Mouse (Mus musculus): Measurements from ENCODE around the gene Elmo1.

Gene Elmo1

DNA sequence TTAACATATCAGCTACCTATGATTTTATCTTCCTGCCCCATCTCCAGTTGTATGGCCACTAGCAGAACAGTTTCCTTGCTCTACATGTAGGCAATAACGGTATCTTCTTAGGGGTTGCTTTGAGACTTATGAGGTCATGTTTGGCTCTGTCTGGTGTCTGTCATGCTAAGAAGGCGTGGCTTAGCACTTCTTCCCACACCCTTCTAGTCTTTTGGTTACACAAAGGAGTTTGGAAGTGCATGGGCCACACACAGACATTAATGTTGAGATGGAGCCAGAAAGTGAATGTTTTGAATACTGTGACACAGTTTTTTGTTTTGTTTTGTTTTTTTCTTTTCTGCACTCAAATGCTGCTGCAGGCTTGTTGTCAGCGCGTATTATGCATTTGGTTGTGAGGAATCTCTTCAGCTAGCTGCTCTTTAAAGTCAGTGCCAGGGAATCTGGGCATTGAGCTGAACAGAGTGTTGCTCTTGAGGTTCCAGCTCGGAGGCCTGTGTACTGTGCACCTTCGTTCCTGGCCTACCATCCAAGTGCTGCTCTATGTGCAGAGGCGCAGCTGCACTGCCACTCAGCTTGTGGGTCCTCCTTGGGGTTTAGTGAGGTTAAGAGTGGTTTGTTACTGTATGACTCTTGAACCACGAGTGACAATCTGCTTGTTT, 31.1 kb downstream of the Elmo1 start:
- no peak for DNase-seq (ENCODE audit: low spot score in 2 of 2)

DNA sequence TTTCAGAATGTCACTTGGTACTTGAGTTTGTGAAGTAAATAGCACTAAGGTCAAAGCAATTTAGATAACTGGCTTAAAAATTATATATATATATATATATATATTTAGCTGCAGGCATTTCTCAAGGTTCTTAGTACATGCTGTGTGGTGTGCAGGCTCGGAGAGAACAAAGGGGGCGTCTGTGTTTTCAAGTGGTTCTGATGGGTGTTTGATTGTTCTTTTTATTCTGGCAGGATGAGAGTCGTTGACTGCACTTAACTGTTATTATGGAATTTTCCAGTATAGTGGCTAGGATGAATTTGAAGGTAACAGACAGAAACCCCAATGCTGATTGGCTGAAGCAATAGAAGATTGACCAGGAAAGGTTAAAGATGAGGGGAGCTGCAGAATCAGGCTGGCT, 33.6 kb downstream of the Elmo1 start:
- no peak for DNase-seq (ENCODE audit: low spot score in 2 of 2)

DNA sequence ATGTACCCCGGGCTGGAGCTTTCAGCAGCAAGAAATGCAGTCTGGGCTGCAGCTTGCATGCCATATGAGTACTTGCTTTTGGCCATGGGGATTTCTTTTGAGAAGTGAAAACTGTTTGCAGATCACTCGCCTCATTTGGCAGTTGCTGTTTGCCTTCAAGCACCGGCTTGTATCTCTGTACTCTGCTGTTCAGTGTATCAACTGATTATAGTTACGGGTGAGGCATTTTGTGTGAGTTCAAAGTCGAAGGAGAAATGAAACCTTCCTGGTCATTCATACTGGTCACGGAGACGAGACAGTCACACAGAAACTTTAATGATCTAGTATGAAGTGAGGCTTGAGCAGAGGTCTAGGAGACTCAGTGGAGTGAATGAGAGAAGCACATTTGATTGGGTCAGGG, 34.6 kb downstream of the Elmo1 start:
- no peak for DNase-seq (ENCODE audit: low spot score in 2 of 2)

DNA sequence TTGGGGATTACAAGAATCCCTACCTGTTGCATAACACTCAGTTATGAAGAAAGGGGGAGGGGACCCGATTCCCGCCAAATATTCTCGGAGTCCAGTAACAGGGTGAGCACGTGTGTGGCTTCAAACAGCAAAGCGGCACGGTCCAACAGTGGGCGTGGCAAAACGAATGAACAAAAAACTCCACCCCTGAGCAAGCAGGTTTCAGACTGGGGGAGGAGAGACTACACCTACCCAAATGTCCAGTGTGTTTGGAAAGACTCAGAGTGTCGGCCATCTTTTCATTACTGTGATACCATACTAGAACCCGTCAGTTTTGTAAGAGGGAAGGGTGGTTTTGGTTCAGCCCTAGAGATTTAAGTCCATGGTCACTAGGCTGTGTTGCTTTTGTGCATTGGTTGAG, 35.4 kb downstream of the Elmo1 start:
- no peak for DNase-seq (ENCODE audit: low spot score in 2 of 2)

DNA sequence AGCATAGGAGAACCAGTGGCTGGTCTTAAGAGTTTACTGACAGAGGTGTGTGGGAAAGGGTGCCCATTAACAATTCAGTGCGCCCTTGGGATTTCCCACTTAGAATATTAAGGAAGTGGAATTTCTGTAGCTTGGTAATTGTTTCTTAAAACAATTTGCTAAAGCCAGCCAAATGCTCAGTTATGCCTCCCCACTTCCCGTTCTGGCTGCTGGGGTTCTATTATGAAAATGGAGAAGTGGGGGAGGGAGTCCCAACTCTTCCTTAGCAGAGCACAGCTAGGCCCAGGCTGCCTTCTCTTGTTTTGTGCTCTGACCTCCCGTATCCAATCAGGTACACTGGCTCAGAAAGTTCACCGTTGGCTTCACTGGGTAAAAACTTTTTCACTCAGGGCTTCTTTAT, 37.2 kb downstream of the Elmo1 start:
- DNase-seq (ENCODE audit: low spot score in 2 of 2), result no peak

DNA sequence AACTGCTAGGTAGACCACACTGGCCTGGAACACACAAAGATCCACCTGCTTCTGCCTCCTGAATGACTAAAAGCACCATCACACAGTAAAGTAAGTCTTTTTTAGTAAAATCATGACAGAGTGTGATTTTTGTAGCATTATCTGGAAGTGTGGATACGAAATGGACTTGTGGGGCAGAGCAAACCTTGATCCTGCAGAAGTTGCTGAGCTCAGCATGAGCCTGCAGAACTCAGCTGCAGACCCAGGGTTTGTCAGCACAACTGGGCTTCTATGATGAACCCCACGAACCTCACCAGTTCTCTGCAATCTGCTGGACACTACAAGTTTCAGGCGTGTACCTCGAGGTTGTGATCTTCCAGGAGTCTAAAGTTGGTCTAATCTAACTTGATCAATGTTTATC, 37.7 kb downstream of the Elmo1 start:
- DNase-seq (ENCODE audit: low spot score in 2 of 2), result no peak

DNA sequence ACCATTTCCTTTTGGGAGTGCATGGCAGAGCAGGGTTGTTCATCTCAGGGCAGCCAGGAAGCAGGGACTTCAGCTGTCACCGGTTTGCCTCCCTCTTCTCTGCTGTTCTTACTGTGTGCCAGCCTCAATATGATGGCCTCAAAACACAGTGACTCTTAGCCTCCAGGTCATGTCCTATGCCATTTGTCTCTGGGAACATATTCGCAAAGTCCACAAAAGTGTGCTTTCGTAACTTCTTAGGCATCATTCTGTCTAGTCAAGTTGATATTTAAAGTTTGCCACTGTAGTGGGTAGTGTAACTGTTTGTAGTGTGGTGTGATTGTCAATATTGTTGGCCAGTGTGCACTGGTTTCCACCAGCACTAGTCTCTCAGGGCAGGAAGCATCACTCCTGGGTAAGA, 40.3 kb downstream of the Elmo1 start:
- no peak for DNase-seq (ENCODE audit: low spot score in 2 of 2)

DNA sequence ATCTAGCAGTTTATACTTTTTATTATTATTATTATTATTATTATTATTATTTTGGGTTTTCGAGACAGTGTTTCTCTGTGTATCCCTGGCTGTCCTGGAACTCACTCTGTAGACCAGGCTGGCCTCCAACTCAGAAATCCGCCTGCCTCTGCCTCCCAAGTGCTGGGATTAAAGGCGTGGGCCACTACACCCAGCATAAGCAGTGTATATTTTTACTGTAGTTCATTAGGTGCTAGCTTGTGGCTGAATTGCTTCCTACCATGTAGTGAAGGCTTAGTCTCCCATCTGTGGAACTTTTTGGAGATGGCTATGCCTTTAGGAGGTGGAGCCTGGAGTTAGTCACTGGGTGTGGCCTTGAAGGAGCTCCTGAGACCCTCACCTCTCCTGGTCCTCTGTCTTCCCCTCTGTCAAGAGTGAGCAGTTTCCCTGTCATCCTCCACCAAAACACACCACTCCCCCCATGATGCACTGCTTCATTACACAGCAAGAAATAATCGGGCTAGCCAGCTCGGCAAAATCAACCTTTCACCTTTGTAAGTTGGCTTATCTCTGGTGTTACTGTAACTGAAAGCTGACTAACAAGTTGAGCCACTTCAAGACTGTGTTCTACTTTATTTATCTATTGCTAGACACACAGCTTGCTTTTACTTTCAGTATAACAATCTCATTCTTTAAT, 41.1 kb downstream of the Elmo1 start:
- DNase-seq (ENCODE audit: low spot score in 2 of 2), result no peak

DNA sequence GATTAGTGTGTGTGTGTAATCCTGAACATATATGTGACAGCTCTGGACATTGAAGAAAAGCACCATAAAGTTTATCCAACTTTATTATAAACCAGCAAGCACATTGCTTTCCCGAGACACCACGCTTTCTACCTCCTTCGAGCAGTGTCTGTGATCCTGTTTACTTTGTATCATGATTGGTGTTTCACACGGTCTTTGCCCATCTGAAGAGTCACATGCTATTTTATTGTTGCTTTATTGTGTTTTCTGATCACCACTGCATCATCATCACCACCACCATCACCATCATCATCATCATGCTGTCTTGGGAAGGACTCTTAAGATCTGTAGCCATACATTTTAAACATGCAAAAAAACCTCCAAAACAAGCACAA, 41.6 kb downstream of the Elmo1 start:
- no peak for DNase-seq (ENCODE audit: low spot score in 2 of 2)

DNA sequence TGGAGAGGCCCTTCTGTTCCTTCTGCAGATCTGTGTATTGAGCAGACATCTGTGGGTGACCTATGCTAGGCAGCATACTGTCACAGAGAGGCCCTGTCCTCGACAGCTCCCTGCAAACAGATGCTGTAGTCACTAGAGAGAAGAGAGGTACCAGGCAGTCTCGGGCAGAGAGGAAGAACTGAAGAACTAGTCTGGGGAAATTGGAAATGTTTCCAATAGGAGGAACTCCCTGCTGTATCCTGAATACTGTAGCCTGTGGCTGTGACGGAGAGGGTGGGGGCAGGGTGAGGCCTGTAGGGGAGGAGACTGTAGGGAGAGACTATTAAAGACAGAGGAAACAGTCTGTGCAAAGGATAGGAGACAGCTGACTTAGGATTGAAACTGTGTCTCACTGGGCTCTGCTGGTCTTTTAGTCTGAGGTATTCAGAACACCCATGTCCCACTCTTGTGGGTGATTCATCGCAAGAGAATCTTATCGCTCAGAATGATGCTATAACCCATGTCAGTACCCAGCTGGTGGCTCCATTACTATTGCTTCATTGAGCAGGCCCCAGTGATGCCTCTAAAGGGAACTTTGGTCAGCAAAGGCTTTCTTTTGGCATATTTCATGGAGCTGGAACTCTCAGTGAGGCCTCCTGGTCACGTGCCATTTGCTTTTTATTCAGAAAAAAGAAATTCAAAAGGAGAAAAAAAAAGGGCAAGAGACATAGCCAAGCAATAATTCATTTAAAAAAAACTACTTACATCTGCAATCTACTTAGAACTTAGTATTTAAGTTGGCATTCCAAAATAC, 43.4 kb downstream of the Elmo1 start:
- no peak for DNase-seq (ENCODE audit: low spot score in 2 of 2)

DNA sequence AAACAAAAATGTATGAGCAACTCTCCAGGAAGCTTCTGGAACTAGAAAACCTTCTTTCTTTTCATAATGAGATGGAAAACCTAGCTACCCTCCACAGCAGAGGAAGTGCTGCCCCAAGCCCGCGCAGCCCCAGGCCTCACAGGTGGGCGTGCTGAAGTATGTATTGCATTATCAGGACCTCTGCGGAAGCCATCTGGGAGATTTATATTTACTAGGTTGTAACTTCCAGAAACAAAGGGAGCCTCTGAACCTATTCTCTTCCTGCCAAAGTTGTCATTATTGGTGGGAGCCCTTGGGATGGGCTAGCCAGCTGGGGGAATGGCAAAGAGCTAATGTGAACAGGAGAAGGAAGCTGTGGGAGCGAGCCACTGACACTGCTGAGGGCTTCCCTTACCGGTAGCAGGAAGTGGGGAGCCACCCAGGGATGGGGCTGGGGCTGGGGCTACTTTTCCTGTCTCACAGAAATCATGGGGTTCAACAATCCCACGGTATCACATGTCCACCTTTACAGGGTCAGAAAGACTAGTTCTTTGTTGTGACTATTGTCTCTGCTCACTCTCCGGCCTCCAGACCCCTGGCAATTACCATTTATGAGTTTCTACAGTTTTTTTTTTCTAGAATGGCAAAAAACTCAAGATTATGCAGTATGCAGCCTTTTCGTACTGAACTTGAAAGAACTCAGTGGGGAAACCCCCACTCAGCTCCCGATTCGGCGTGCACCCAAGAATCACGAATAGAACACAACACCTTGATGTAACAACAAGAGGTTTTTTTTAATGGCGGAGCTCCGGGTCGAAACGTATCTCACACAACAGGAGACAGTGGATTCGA, 44.2 kb downstream of the Elmo1 start:
- DNase-seq (ENCODE audit: low spot score in 2 of 2), result no peak

DNA sequence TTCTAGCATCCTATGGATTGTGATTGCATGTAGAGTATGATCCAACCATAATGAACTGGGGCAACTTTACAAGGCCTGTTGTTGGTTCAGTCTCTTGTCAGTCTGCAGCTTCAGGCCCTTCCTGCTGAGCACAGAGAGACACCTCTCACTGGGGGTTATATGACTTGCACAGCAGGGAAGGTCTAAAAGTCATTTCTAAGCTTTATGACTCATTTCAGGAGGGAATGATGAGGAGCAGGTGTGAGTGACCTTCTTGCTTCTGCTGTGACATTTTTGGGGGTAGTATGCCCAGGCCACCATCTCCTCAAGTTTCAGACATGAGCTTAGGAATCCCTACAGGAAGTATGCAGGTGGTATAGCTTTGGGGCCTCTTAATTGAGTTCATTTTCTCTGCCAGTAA, 46.4 kb downstream of the Elmo1 start:
- no peak for DNase-seq (ENCODE audit: low spot score in 2 of 2)

DNA sequence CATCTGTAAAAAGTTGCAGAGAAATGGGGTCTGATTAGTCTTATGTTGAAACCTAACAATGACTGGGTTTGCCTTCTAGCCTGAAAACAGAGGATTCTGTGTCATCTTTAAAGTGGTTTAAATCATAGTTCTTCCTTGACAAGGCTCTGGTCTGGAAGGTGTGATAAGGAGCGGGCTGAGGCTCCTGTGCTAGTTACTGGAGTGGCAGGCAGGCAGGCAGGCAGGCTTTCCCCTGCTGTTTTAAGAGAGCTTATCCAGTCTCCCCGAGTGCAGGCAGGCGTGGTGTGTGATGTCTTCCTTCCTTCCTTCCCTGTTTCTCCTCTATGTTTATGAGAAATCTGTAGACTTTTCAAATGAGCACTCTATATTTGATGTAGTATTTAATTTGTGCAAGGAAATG, 48.1 kb downstream of the Elmo1 start:
- no peak for DNase-seq (ENCODE audit: low spot score in 2 of 2)

DNA sequence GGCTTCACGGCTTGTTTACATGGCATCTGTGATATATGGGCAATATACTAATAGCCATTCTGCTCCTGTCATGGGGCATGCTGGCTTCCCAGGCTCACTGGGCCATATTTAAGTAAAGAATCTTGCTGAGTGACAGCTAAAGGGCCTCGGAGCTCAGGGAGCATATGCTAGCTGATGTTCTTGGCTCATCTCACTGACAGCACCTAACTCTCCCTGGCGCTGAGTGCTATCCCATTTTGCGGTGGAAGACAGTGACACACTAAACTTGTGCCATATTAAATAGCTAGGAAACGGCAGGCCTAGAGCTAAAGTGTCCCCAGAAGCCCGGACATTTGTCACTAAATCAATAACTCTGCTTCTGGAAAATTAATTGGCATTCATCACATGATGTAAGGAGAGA, 48.7 kb downstream of the Elmo1 start:
- no peak for DNase-seq (ENCODE audit: low spot score in 2 of 2)

DNA sequence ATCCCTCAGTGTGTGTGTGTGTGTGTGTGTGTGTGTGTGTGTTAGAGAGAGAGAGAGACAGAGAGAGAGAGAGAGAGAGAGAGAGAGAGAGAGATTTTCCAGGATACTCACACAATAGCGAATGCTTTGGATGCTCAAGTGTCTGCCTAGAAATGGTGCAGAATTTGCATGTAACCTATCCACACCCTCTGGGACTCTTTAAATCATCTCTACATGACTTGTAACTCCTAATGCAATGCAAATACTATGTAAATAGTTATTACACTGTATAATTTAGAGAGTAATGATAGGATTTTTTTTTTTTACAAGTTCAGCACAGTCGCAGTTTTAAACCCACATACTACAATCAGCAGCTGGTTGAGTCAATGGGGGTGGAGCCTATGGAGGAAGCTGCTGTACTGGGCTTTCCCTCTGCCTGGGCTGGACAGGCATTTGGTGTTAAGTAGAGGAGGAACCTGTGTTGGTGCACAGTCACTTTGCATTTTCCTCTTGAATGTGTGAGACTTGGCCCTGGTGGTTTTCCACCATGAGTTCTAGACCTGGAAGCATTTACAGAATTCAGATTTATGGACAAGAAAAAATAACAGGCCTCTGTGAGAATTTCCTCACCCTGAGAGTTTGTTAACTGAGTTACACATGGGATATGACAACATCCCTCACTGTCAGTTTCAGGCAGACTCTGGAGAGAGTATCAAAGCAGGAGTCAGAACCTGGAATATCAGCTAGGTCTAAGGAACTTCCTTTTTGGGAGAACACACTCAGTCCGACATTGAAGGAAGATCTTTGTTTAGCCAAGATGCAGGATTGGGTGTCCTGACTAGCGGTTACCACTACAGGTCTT, 49.6 kb downstream of the Elmo1 start:
- no peak for DNase-seq (ENCODE audit: low spot score in 2 of 2)

DNA sequence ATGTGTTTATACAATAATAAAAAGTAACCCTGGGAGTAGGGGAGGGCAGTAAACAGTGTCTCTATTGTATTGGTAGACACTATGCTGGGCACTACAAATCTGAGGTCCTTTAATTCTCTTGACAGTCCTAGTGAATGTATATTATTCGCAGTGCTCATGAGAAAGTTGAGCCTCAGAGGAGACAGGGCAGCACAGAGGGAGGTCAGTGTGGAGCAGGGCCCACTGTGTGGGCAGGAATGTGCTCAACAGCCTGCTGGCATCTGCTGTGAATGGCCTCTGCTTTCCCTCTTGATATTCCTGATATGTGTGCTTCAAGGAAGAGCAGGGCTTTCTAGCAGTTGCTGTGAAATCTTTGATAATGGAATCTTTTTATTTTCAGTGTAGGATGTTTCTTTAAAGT, 52.2 kb downstream of the Elmo1 start:
- DNase-seq (ENCODE audit: low spot score in 2 of 2), result no peak

DNA sequence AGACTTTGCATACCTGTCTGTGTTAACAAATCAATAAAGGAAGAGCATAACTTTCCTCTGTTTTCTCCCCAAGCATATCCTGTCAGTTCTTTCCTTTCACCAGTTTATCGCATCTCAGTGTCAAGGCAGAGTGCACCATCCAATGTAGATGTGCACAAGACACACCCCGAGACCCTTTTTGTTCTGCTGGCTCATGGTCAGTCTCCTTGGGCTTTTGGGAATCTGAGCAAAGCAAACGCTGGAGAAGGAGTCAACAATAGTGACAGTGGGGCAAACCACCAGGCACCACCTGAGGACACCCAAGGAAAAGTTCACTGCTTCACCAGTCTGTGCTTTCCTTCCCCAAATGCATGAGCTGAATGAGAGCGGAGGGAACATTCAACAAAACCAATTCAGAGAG, 56.5 kb downstream of the Elmo1 start:
- no peak for DNase-seq (ENCODE audit: low spot score in 2 of 2)

DNA sequence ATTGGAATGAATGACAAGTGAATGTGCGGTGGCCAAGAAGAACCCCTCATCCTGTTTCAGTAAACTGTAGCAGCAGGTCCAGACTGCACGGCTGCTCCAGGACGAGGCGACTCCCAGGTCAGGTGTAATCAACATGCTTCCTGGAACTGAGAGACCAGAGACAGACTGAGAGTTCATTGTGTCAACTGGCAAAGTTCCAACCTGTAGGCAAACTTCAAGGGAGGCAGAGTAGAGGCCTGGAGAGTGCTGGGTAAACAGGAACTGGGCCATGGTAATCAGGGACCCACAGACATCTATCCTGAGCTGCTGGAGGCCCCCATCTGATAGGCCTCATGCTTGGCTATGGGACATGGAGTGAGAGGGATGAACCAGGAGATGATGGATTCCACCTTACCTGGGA, 57.3 kb downstream of the Elmo1 start:
- no peak for DNase-seq (ENCODE audit: low spot score in 2 of 2)

DNA sequence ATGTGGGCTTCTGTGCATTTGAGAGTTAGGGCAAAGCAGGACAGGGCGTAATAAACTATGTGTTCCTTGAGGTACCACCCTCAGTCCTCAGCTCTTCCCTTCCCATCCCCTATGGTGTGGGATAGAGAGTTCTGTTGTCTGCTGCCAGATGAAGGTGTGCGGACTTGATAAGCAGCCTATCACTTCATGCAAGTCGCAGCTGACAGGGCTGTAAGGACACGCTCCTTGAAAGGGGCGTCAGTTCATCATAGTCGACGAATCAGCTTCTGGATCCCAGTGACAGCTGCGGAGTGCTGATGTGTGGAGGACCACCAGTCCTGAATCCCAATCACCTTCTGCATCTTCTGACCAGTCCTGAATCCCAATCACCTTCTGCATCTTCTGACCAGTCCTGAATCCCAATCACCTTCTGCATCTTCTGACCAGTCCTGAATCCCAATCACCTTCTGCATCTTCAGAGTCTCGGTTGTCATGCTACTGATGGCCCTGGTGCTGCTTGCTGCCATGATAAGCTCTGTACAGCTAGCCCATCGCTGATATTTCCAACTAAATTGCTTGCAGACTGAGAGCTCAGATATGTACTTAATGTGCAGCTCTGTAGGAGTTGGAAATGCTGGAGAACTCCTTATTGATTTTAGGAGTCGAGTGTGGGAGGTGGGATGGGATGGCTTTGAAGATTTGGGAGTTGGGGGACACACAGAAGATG, 59.9 kb downstream of the Elmo1 start:
- no peak for DNase-seq (ENCODE audit: low spot score in 2 of 2)

DNA sequence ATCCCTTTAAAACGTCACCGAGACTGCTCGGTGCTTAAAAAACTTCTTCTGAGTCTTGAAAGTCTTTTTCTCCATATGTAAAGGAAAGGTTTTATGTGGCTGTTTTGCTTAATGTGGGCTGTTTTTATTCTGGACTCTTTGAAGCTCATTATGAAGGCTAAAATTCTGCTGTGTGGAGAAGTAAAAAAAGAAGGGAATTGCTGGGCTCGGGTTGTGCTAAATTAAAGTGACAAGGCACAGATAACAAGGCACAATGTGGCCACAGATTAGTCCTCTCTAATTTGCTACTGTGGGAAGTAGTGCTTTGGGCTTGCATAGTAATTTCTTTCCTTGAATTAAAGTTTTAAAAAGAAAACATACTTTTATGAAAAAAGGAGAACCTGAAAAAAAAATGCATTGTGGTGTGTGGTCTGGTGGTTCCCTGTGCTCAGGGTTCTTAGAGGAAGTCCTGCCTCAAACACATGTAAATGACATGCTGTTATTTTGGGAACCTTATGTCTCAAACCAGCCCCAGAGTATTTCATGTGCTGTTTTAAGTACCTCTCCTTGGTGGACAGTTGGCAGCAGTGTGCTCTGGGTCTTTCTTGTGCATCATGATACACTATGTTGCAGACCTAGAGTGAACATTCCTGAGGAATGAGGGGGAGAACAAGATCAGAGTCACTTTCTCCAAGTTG, 61.0 kb downstream of the Elmo1 start:
- no peak for DNase-seq (ENCODE audit: low spot score in 2 of 2)

Measured in cerebellum, postnatal 4 days (tissue).